Mouse (Mus musculus) brown adipose tissue, adult 24 weeks (tissue): ENCODE measurements around the gene Gna15. TPM values are rescaled to one million over a fixed set of nuclear protein-coding genes. Genes with fewer than 3 reads are reported as not detected.
A peak's percentile ranks its signal among the peaks of the same experiment; 100 is the strongest.

ENCODE experiments used
- H3K27ac ChIP-seq: fragments of 200-500 bp; replicated peaks from 2 replicates; pipeline ENCODE4 v1.5.1; 2012; ENCODE audit warnings: low read depth, mild to moderate bottlenecking, low read length
- H3K4me1 ChIP-seq: fragments of 200-500 bp; 2 replicates; pipeline ENCODE4 v1.6.1; 2012; ENCODE audit warnings: low read length, mixed read lengths; ENCODE audit not compliant: control insufficient read depth, insufficient read depth, insufficient read length
- H3K4me3 ChIP-seq: fragments of 200-500 bp; 2 replicates; pipeline ENCODE4 v1.5.1; 2012; ENCODE audit warnings: low read depth, mild to moderate bottlenecking, low read length, moderate library complexity; ENCODE audit not compliant: insufficient read depth
- polyA plus RNA-seq: library from polyadenylated mRNA; stranded (reverse); fragments of >200 nt; gene quantifications from 2 replicates; pipeline ENCODE4 v1.2.4, GENCODE M21; 2012; ENCODE audit not compliant: missing spikeins, insufficient read depth, insufficient read length

Gna15 gene
- polyA plus RNA-seq, 1 experiment: not detected

DNA sequence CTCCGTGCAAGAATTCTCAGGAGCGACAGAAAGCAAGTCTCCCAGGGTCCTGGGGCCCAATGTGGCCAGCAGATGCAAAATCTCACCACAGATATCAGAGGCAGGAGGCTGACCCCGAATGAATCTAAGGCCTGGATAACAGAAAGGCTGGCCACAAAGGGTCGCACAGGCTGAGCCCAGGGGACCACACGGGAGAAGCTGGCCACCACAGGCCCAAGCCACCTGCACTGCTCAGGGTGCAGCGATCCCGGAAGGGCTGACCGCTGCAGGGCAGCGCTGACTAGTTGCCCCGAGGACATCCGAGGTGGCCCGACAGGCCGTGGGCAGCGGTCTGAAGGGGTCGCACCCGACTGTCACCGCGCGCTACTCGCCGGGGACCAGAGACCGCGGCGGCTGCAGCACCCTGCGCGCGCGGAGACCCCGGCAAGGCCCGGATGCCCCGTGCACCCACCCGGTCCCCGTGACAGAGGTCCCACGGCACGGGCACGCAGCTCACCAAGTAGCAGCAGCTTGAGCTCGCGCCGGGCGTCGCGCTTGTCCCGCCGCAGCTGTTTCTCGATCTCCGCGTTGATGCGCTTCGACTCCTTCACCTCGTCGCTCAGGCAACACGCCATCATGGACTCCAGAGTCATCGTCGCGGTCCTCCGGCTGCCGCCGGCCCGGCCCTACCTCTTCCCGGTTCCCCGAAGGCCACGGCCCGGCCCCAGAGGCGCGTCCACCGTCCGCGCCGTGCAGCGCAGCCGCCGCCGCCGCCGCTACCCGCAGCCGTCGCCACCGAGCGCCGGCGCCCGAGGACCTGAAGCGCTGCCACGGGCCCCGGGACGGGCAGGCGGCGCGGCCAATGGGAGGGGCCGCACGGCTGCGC is 20.5 kb upstream of the Gna15 start:
- Histone ChIP-seq H3K4me3 (peak overlapping the region; percentile 77), H3K27ac (peak overlapping the region; percentile 89; the same call in 1 of the 2 replicates), H3K4me1 (peaks cover 35% of the 10 kb centered on the region)

DNA sequence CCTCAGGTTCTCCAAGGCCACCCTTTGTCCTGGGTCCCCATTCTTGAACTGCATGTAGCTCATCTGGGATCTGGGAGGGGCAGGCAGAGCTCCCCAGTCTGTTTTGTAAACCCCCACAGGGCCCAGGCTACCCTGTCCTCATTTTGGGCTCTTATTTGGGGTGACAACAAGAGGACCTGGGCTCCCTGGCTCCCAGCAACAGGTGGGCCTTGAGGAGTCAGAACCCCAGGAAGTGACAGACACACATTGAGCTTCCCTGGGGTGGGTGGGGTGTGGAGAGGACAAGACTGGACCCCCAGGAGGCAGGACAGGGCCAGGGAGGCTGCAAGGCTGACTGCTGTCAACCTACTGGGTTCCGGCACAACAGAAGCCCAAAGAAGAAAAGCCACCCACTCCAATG is 19.6 kb upstream of the Gna15 start:
- Histone ChIP-seq H3K4me1 (peaks cover 36% of the 10 kb centered on the region), H3K4me3 (peak overlapping the region; percentile 77), H3K27ac (peak overlapping the region; percentile 89)

GRCm38 (mm10) chr10:81542727-81543460 is 18.9 kb upstream of the Gna15 start:
- H3K27ac ChIP-seq: peak overlapping the region; percentile 89
- peaks cover 37% of the 10 kb centered on the region for H3K4me1 ChIP-seq
- peak overlapping the region; percentile 77 for H3K4me3 ChIP-seq

GRCm38 (mm10) chr10:81541803-81542202 is 17.8 kb upstream of the Gna15 start:
- Histone ChIP-seq H3K4me3 (peak overlapping the region; percentile 77), H3K27ac (peak overlapping the region; percentile 89), H3K4me1 (peaks cover 41% of the 10 kb centered on the region)

DNA sequence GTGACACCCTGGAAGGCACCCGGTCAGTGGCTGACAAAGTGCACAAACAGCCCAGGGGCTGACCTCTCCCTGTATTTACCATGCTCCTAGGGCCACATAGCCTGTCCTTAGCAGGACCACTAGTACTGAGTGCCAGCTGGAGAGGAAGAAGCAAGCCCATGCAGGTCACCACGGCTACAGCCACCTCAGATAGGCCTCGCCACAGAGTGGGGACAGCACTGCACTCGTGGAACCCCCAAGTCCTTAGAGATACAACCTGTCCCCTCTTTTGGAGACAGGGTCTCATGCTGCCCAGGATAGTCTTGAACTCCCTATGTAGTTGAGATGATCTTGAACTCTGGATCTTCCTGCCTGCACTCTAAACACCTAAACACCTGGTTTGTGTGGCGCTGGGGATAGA is 17.3 kb upstream of the Gna15 start:
- peaks cover 41% of the 10 kb centered on the region for H3K4me1 ChIP-seq
- peak overlapping the region; percentile 14 for H3K4me3 ChIP-seq
- H3K27ac ChIP-seq: peak overlapping the region; percentile 74

DNA sequence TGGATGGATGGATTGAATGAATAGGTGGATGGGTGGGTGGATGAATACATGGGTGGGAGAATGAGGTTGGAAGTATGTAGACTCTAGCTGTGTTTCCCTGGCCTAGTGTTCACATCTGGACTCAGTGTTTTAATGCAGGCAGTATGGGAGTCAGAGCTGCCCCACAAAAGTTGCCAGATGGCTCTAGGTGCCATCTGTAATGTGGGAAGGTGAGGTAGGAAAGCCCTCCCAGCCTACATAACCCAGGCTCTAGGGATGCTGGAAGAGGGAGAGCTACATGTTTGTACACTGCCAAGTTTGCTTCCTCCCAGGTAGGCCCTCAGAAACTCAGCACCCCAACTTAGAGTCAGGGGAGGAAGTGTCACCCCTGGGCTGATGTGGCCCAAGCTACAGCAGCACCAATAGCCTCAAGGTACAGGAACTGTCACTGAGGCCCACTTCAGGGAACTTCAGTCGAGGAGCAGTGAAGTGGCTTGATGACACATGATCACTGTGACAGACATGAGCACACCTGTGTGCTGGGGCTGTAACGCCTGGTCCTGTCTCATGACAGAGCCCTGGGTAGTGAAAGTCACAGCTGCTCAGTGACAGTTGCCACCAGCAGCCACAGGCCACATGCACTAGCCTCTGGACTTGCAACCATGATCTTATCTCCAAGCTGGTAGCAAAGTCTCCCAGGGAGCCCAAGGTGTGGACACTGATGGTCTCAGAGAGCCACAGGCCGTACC is 14.5 kb upstream of the Gna15 start:
- Histone ChIP-seq H3K27ac (no peak overlapping the region), H3K4me1 (peaks cover 38% of the 10 kb centered on the region), H3K4me3 (no peak overlapping the region)

- H3K4me3 ChIP-seq: no peak overlapping the region
- peaks cover 27% of the 10 kb centered on the region for H3K4me1 ChIP-seq
- no peak overlapping the region for H3K27ac ChIP-seq
These were observed 13.4 kb upstream of the Gna15 start for GRCm38 (mm10) chr10:81537429-81537828.

- H3K27ac ChIP-seq: no peak overlapping the region
- peaks cover 23% of the 10 kb centered on the region for H3K4me1 ChIP-seq
- no peak overlapping the region for H3K4me3 ChIP-seq
These were observed 12.7 kb upstream of the Gna15 start for GRCm38 (mm10) chr10:81536734-81537133.

GRCm38 (mm10) chr10:81534826-81535225 is 10.8 kb upstream of the Gna15 start:
- H3K27ac ChIP-seq: no peak overlapping the region
- H3K4me1 ChIP-seq: peaks cover 8% of the 10 kb centered on the region
- H3K4me3 ChIP-seq: no peak overlapping the region

GRCm38 (mm10) chr10:81526779-81527178 is 2.8 kb upstream of the Gna15 start:
- peaks cover 3% of the 10 kb centered on the region for H3K4me1 ChIP-seq
- H3K4me3 ChIP-seq: no peak overlapping the region
- no peak overlapping the region for H3K27ac ChIP-seq

DNA sequence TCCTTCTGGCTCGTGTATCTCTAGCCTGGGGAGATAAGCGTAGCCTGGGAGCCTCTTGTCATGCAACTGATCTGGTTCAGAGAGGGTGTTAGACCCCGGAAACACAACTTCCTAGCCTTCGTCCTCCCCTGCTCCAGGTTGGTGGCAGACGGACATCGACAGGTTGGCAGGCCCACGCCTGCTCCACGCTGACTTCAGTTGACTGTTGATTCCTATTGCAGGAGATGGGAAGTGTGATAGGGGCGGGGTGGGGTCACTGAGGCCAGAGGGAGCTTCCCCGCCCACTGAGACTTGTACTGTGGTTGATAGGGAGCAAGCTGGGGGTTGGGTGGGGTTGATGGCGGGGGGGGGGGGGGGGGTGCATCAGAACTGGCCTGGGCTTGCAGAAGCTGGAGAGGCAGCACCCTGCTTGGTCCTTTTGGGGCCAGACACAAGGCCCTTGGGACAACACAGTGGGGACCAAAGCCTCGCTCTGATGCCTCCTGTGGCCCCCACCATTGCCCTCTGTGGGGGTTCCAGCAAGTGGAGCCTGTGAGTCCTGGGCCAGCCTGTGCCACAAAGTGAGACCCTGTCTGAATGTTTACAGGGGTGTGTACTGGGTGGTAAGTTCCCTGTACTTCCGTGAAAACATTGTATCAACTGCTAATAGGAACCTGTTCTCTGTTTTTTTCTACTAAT is 1.1 kb upstream of the Gna15 start:
- Histone ChIP-seq H3K4me3 (no peak overlapping the region), H3K27ac (peak overlapping the region; percentile 31; the same call in 1 of the 2 replicates), H3K4me1 (peaks cover 3% of the 10 kb centered on the region)

DNA sequence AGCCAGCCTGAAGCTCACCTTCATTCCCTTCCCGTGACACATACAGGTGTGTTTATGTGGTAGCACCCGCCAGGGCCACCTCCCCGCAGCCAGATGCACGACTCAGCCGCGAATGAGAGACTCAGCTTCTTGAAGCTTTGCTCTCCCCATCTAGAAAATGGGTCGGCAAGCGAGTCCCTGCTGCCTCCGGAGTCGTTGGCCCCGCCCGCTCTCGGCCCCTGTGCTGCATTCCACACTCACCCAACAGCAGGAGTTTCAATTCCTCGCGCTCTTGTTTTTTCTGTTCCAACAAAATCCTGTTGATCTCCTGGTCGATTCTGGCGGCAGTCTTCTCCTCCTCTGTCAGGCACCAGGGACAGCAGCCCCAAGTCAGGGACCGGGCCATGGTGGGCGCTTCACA is 455 bp downstream of the Gna15 start:
- Histone ChIP-seq H3K27ac (peak overlapping the region; percentile 70), H3K4me3 (peak overlapping the region; percentile 39), H3K4me1 (peaks cover 11% of the 10 kb centered on the region)

DNA sequence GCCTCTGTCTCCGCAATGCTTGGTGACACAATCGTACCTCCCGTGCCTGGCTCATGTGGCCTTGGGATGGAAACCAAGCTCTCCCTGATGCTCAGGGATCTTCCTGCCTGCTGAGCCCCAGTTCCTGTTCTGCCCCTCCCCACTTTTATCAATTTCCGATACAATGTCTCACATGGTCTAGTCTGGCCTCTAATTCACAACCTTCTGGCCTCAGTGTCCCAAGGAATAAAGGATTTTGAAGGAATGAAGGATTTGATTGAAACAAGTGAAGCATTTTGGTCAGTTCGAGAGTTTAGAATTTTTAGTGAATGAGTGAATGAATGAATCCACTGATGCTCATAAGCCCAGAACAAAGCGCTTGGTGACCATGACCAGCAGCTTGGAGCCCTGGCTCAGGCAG is 883 bp downstream of the Gna15 start:
- Histone ChIP-seq H3K27ac (no peak overlapping the region), H3K4me3 (peak overlapping the region; percentile 39), H3K4me1 (peaks cover 11% of the 10 kb centered on the region)

DNA sequence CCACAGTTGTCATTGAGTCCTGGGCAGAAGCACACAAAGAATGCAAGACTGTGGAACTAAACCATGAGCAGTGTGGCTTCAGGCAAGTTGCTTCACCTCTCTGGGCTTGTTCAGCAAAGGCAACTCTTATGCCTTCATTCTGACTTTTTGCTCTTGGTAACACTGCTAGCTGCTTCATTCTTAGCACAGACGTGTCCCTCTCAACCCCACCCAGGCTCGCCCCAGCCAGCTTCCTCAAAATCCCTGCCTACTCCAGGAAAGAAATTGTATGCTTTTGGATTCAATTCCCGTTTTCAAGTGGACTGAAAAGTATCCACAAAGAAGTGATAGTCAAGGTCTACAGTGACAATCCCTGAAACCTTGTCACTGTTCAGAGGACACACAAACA is 4.1 kb downstream of the Gna15 start:
- Histone ChIP-seq H3K27ac (peak overlapping the region; percentile 35), H3K4me1 (peaks cover 10% of the 10 kb centered on the region), H3K4me3 (no peak overlapping the region)
